Mouse (Mus musculus) layer of hippocampus, adult 11-12 months (tissue): Measurements from ENCODE around the gene Gpr132.
"Not testable (repeated sequence)": the region's sequence is repeated elsewhere in the genome, so short reads cannot be mapped to it uniquely, and the experiment has no call there.

Experiments used
- DNase-seq: peaks from one replicate; pipeline ENCODE4 v3.0.0; 2022; ENCODE audit warnings: low spot score

The Gpr132 gene

GRCm38 (mm10) chr12:112820401-112820999, 47.5 kb downstream of the Gpr132 start:
- DNase-seq = no peak

DNA sequence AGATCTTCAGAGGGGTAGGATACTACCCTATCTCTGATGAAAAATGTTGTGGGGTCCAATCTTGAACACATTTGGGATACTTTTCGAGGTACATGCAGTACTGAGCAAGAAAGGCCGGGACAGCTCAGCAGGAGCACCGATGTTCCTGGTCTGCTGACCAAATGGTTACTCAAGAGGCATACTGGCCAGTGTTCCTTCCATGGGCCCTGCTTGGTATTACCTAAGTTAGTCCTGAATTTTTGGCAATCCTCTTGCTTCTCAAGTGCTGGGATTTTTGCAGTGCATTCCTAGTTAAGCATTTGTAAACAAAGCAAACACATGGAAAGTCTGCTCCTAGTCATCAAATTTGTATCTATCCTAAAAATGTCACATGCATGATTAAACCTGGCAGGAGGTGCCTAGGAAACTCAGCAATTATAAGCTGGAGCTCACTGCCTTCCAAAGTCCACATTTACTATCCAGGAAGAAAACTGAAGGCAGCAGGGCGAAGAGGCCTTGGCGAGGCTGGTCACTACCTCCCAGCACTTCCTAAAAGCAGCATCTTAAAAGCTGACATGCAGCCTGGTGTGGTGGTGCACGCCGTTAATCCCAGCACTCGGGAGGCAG, 48.9 kb downstream of the Gpr132 start:
- DNase-seq = no peak

- DNase-seq = not testable (repeated sequence)
Measured at GRCm38 (mm10) chr12:112816866-112817265, 51.2 kb downstream of the Gpr132 start.

DNA sequence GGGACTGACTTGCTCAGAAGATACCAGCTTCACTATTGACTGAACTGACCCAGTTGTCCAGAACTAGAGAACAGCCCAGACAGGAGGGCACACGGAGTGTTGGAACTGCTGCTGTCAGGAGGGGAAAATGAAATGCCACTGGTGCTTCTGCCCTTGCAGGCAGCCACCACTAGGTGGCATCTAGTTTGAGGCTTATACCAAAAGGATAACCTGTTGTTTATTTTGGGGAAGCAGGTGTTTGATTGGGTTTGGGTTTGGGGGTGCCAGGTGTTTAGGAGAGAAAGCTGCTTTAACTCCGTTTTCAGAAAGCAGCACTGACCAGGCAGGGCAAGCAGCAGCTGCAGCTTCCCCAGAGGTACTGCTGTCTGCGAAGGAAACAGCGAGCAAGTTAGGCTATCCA, 51.7 kb downstream of the Gpr132 start:
- DNase-seq = peak; percentile 74

DNA sequence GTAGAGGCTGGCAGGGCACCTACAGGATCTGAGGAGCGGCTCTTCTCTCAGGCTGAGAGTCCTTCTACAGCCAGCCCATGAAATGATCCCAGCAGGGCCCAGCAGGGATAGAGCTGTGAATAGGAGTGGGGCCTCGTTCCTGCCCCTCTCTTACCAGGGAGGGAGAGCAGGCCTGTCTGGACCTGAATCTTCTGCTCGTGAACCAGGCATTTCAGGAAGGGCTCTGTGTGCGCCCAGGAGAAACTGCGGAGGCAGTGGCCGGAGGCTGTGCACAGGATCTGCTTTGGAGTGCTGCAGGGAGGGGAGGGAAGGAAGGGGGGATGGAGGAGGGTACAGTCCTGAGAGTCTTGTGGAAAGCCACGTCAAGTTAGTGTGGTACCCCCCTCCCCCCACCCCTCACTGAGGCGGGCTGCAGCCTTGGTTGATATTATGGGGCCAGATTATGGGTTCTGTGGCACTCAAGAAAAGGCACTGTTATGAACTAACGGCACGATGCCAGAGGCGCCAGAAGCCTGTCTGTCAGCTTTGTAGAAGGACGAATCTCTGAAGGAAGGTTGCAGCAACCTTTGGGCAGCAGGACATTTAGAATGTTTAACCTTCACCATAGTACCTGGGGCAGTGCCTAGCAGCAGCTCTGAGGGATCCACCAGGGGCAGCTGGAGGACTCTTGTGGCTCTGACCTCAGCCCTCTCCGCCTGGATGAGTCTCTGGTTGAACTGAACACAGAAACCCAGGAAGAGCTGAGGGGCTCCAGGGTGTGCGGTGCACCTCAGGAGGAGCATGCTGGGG, 53.2 kb downstream of the Gpr132 start:
- no peak for DNase-seq

DNA sequence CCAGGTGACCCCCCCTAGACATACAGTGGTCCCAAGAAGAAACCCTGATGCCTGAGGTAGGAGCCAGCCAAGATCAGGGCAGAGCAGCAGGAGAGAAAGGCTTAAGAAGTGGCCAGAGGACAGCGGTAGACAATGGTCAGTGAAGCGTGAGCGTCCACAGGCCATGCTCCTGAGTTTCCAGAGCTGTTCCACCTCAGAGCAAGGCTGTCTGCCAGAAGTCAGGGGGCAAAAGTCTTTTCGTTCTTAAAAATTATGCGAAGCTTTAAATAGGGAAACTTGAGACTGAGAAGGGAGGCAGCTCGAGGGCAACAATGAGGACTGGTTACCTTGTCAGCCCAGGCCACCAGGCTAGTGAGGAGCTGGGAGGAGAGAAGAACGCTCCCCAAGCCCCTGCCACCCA, 54.7 kb downstream of the Gpr132 start:
- no peak for DNase-seq

- DNase-seq = no peak
Measured at GRCm38 (mm10) chr12:112810092-112810885, 57.7 kb downstream of the Gpr132 start.

GRCm38 (mm10) chr12:112809641-112810040, 58.4 kb downstream of the Gpr132 start:
- no peak for DNase-seq

- DNase-seq = peak; percentile 94
Measured at GRCm38 (mm10) chr12:112808587-112809364, 59.3 kb downstream of the Gpr132 start, which contains the start of gene Clba1. Clba1 (plus strand) TSS chr12:112808937.

GRCm38 (mm10) chr12:112808212-112808586, 59.8 kb downstream of the Gpr132 start:
- DNase-seq = no peak

DNA sequence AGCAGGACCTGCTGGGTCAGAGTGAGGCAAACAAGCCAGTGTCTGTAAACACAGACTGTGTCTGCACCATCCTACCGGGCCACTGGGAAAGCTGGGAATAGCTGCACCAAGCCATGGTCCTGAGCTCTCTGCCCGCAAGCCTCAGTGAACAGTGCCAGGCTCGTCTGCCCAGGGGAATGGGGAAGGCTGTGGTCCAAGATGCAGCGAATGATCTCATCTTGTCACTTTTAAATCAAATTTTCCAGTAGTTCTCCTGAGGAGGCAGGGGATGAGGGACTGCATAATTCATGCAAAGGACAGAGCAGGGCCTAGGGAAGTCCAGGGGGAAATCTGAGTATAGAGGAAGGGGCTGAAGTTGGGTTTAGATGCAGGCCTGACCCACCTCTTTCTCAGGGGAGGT, 60.2 kb downstream of the Gpr132 start:
- no peak for DNase-seq

DNA sequence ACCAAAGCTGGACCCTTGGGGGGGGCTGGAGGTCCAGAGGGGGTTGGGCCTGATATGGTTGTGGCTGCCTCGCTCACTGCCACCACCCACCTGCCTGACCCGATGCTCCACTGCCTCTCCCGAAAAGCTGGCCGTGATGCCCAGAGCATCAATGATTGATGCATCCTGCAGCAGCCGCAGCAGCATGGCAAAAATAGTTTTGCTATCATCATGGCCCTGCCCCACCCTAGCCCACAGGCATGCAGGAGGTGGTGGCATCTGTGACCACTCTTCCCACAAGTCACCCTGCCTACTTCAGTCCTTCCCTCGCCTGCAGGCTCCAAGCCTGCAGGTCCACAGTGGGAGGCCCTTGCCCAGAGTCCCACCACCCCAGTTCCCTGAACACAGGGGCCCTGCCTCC, 62.0 kb downstream of the Gpr132 start:
- DNase-seq = no peak

DNA sequence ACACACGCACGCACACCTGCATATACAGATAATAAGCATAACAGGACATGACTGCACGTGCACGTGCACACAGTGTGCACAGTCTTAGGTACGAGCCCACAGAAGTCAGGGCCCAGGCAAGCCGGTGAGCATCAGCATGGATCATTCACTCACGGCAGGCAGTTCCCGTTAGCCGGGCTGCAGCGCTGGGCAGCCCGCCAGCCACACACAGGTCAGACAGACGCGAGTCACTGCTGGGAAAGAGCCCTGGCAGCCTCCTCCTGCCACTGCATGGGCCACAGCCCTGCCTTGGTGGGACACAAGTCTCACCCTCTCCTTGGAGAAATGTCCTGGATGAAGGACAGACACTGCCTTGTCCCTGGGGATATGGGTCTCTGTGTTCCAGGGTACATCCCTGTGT, 64.0 kb downstream of the Gpr132 start:
- DNase-seq = no peak

- no peak for DNase-seq
Measured at GRCm38 (mm10) chr12:112802917-112803316, 65.1 kb downstream of the Gpr132 start.

DNA sequence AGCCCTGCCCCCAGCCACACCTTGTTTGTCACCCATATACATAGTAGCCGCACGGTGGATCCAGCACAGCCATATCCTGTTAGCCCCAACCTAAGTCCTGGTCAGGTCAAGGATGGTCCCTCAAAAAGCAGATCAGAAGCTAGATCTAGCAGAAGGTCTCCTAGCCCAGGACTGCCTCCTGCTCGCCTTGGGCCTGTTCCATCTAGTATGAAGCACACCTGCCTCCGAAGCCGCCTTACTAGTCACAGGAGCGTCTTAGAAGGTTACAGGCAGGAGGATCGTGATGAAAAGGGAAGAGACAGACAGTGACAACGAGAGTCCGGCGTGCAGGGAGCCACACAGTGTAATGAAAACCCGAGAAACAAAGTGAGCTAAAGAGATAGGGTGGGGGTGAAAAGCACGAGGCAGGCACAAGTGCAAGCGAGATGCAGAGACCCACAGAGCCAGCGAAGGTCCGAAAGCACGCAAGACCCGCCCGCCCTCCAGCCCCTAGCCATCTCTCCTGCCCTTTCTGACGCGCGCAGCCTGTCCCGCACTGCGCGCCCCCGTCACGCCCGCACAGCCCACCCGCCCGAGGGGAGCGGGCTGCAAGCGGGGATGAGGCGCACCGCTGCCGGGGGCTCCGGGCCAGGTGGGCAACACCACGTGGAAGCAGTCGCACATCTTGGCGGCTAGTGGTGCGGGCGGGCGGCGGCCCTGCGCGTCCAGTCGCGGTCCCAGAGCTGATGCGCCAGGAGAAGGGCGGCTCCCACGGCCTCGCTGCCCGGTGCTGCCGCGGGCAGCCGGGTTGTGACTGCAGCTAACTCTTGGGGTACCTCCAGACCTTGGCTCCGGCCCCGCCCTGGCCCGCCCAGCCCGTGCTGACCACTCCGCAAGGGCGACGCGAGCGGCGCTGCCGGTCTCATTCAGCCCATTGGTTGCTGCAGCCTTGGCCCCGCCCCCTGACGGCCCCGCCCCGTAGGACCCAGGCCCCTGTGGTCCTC, 65.9 kb downstream of the Gpr132 start, which contains the start of gene Ahnak2:
TSS of gene Ahnak2 (minus strand) at position 794 of the 983 bp plus-strand sequence.
- DNase-seq = no peak
